Mouse (Mus musculus) kidney, embryonic 15.5 days (tissue): ENCODE data around the gene Smndc1. TPM values are rescaled to one million over a fixed set of nuclear protein-coding genes. Genes with fewer than 3 reads are reported as not detected.
"Not testable (repeated sequence)": the region's sequence is repeated elsewhere in the genome, so short reads cannot be mapped to it uniquely, and the experiment has no call there.

Experiments used
- ATAC-seq: fragments of 200-750 bp; cut with Nextera tagmentation; replicated peaks from 2 replicates; pipeline ENCODE4 v1.8.0; 2017; ENCODE audit warnings: moderate TSS enrichment; ENCODE audit not compliant: low FRiP score
- H3K27ac ChIP-seq: fragments of 300-500 bp; sonication (generic); 2 replicates; pipeline ENCODE4 v1.5.1; 2015; ENCODE audit warnings: mild to moderate bottlenecking, inconsistent platforms
- H3K27me3 ChIP-seq: fragments of 300-500 bp; sonication (generic); 2 replicates; pipeline ENCODE4 v1.6.1; 2015; ENCODE audit warnings: inconsistent platforms
- H3K36me3 ChIP-seq: fragments of 300-500 bp; sonication (generic); 2 replicates; pipeline ENCODE4 v1.6.1; 2015; ENCODE audit warnings: inconsistent platforms
- H3K4me1 ChIP-seq: fragments of 300-500 bp; sonication (generic); 2 replicates; pipeline ENCODE4 v1.6.1; 2015; ENCODE audit warnings: inconsistent platforms
- H3K4me2 ChIP-seq: fragments of 300-500 bp; sonication (generic); 2 replicates; pipeline ENCODE4 v1.6.1; 2015; ENCODE audit warnings: moderate library complexity, mild to moderate bottlenecking, inconsistent platforms
- H3K4me3 ChIP-seq: fragments of 300-500 bp; sonication (generic); replicated peaks from 2 replicates; pipeline ENCODE4 v1.5.1; 2015; ENCODE audit warnings: mild to moderate bottlenecking, inconsistent platforms
- H3K9ac ChIP-seq: fragments of 300-500 bp; sonication (generic); 2 replicates; pipeline ENCODE4 v1.6.1; 2015; ENCODE audit warnings: mild to moderate bottlenecking, inconsistent platforms
- H3K9me3 ChIP-seq: fragments of 300-500 bp; sonication (generic); replicated peaks from 2 replicates; pipeline ENCODE4 v1.6.1; 2016; ENCODE audit warnings: inconsistent platforms
- WGBS: fragments of 180-500 bp; shearing (Covaris S2); methylation state at CpG from one replicate; pipeline ENCODE4 v1.1.7; 2015; ENCODE audit warnings: mixed read lengths; 5-methylcytosine and 5-hydroxymethylcytosine counted together
- polyA plus RNA-seq: library from polyadenylated mRNA; unstranded; fragments of >200 nt; fragmentation: Nextera tagmentation; extraction: Ambion mirVana; gene quantifications from 2 replicates; pipeline ENCODE4 v1.2.1, GENCODE M21; 2015

Gene Smndc1
- polyA plus RNA-seq, 1 experiment from 2014 or later, result 40.6 TPM

DNA sequence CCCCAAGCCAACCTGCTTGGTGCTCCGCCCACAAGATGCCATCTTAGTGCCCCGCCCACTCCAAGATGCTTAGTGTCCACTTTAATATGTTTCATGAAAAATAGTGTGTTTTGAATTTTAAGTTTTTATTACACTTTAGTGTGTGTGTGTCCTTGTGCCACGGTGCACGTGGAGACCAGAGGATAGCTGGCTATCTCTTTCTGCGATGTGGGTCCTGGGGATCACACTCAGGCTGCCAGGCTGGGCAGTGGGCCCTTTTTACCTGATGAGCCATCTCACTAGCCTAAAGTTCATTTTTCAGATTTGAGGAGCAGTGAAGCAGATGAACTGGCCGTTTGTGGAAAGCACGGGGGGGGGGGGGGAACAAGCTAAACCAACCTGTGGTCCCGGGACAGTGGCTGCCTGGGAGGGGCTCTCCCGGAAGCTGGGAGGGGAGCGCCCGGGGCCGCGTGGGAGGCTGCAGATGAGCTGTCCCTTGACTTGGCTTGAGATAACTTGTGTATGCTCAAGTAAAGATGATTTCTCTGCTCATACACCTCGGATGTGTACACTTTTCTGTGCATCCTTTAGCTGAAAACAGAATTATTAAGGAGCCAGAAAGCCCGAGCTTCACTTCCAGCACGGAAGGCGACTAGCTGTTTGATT lies 19.4 kb upstream of the Smndc1 start:
- H3K27me3 ChIP-seq, result no peaks in the 10 kb centered on the region
- no peaks in the 10 kb centered on the region for H3K9me3 ChIP-seq
- no peaks in the 10 kb centered on the region for H3K36me3 ChIP-seq
- peak overlapping the region; percentile 19; the same call in 1 of the 2 replicates for H3K4me2 ChIP-seq
- H3K9ac ChIP-seq, result no peak overlapping the region
- H3K27ac ChIP-seq, result peak overlapping the region; percentile 37; the same call in 1 of the 2 replicates
- no peak for ATAC-seq
- H3K4me3 ChIP-seq, result no peak overlapping the region
- H3K4me1 ChIP-seq, result peaks cover 49% of the 10 kb centered on the region
- 41% methylated on average over 17 of the region's 17 CpGs for WGBS

- H3K4me3 ChIP-seq, result no peak overlapping the region
- WGBS, result 77% methylated on average over 8 of the region's 8 CpGs
- H3K36me3 ChIP-seq, result no peaks in the 10 kb centered on the region
- no peak for ATAC-seq
- no peak overlapping the region for H3K9ac ChIP-seq
- H3K27me3 ChIP-seq, result no peaks in the 10 kb centered on the region
- H3K27ac ChIP-seq, result no peak overlapping the region
- no peak overlapping the region for H3K4me2 ChIP-seq
- H3K9me3 ChIP-seq, result no peaks in the 10 kb centered on the region
- peaks cover 41% of the 10 kb centered on the region for H3K4me1 ChIP-seq
These were observed 18.0 kb upstream of the Smndc1 start for GRCm38 (mm10) chr19:53408398-53408797.

- H3K27ac ChIP-seq, result no peak overlapping the region
- no peaks in the 10 kb centered on the region for H3K9me3 ChIP-seq
- no peak overlapping the region for H3K4me2 ChIP-seq
- no peak overlapping the region for H3K9ac ChIP-seq
- no peak overlapping the region for H3K4me3 ChIP-seq
- WGBS, result 83% methylated on average over 2 of the region's 2 CpGs
- H3K36me3 ChIP-seq, result no peaks in the 10 kb centered on the region
- H3K4me1 ChIP-seq, result peaks cover 34% of the 10 kb centered on the region
- H3K27me3 ChIP-seq, result no peaks in the 10 kb centered on the region
- ATAC-seq, result no peak
These were observed 17.0 kb upstream of the Smndc1 start for GRCm38 (mm10) chr19:53407350-53407749.

GRCm38 (mm10) chr19:53405810-53406209 lies 15.4 kb upstream of the Smndc1 start:
- Histone ChIP-seq H3K36me3 (no peaks in the 10 kb centered on the region), H3K9ac (no peak overlapping the region), H3K4me1 (peaks cover 19% of the 10 kb centered on the region), H3K27me3 (no peaks in the 10 kb centered on the region), H3K9me3 (no peaks in the 10 kb centered on the region), H3K4me2 (no peak overlapping the region), H3K27ac (no peak overlapping the region), H3K4me3 (no peak overlapping the region)
- no peak for ATAC-seq
- WGBS, result 48% methylated on average over 2 of the region's 2 CpGs

- Histone ChIP-seq H3K4me3 (no peak overlapping the region), H3K27ac (no peak overlapping the region), H3K9ac (no peak overlapping the region), H3K4me1 (peaks cover 10% of the 10 kb centered on the region), H3K27me3 (no peaks in the 10 kb centered on the region), H3K4me2 (no peak overlapping the region), H3K9me3 (no peaks in the 10 kb centered on the region), H3K36me3 (no peaks in the 10 kb centered on the region)
- no peak for ATAC-seq
- WGBS, result 84% methylated on average over 18 of the region's 18 CpGs
These were observed 14.5 kb upstream of the Smndc1 start for GRCm38 (mm10) chr19:53404837-53405356.

DNA sequence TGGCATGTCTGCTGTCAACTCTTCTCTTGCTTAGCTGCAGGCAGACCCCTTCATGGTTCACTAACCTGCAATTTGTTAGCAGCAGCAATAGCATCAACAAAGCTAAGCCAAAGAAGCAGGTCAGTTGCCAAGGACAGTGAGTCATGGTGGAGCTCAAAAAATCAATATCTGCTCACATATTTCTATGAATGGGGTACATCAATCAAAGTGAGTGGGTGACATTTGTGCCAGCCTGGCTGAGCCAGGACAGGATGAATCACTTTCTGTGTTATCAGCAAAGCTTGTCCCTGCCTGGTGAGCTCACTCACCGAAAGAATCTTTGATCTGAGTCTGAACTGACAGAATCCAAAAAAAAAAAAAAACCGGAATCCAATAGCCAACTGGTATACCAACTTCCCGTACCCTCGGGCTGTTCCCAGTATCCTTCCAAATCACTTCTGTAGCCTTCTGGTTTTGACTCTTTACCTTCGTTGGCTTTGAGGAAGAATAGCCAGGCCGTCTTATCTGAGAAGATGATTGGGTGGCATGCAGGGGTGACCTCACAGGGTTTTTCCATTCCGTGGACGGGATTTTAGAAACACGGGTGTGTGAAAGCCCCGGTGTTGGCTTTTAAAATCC lies 13.9 kb upstream of the Smndc1 start:
- WGBS, result 94% methylated on average over 10 of the region's 10 CpGs
- no peak for ATAC-seq

GRCm38 (mm10) chr19:53402741-53403432 lies 12.5 kb upstream of the Smndc1 start:
- Histone ChIP-seq H3K4me2 (no peak overlapping the region), H3K27me3 (no peaks in the 10 kb centered on the region), H3K4me1 (peaks cover 4% of the 10 kb centered on the region; the same call in 1 of the 2 replicates), H3K9me3 (no peaks in the 10 kb centered on the region), H3K36me3 (no peaks in the 10 kb centered on the region), H3K27ac (no peak overlapping the region), H3K9ac (no peak overlapping the region), H3K4me3 (no peak overlapping the region)
- ATAC-seq, result no peak
- WGBS, result 48% methylated on average over 12 of the region's 12 CpGs

More for the DNA sequence above, 13.9 kb upstream of the Smndc1 start:
- Histone ChIP-seq H3K9me3 (no peaks in the 10 kb centered on the region), H3K4me1 (peaks cover 4% of the 10 kb centered on the region), H3K27me3 (no peaks in the 10 kb centered on the region), H3K36me3 (no peaks in the 10 kb centered on the region), H3K27ac (no peak overlapping the region), H3K4me3 (no peak overlapping the region), H3K9ac (no peak overlapping the region), H3K4me2 (no peak overlapping the region)

- no peak overlapping the region for H3K4me2 ChIP-seq
- H3K9ac ChIP-seq, result no peak overlapping the region
- no peak for ATAC-seq
- H3K27ac ChIP-seq, result no peak overlapping the region
- peaks cover 4% of the 10 kb centered on the region; the same call in 1 of the 2 replicates for H3K4me1 ChIP-seq
- H3K9me3 ChIP-seq, result no peaks in the 10 kb centered on the region
- 79% methylated on average over 16 of the region's 16 CpGs for WGBS
- no peak overlapping the region for H3K4me3 ChIP-seq
- no peaks in the 10 kb centered on the region for H3K27me3 ChIP-seq
- no peaks in the 10 kb centered on the region for H3K36me3 ChIP-seq
These were observed 10.1 kb upstream of the Smndc1 start for GRCm38 (mm10) chr19:53400332-53401110.

GRCm38 (mm10) chr19:53399213-53399612 lies 8.8 kb upstream of the Smndc1 start:
- H3K9ac ChIP-seq, result no peak overlapping the region
- 89% methylated on average over 4 of the region's 4 CpGs for WGBS
- H3K9me3 ChIP-seq, result no peaks in the 10 kb centered on the region

DNA sequence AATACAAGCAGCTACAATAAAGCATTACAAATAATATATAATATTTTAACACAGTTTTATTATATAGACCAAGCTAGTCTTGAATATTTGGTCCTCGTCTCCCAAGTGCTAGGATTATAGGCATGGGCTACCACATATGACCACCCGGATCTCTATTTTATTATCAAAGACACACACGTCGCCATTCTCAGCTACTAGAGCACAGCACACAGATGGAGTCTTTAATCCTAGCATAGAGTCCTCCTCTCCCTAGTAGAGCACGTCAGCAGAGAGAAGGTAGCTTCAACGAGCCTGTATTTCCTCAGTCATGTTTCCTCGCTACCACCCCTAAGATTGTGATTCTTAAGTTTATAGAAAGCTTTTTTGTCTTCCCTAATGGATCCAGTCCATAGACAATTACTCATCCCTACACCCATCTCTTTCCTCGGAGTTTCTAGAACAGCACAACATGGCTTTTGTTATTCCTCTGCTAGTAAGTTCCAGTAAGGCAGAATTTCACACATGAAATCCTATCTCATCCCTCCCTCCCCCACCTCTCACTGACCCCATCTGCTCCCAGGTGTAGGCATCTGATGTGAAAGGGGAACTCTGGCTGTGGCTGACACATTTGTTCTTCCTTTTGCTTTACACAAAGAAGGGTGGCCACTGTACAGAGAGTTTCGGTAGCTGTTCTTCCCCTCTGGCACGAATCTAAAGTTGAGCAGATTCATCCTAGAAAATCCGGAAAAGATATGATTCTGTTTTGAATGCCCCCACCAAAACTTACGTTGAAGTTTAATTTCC lies 7.3 kb upstream of the Smndc1 start:
- no peak for ATAC-seq
- Histone ChIP-seq H3K36me3 (no peaks in the 10 kb centered on the region), H3K4me2 (no peak overlapping the region), H3K9me3 (no peaks in the 10 kb centered on the region), H3K4me3 (no peak overlapping the region), H3K4me1 (peaks cover 7% of the 10 kb centered on the region), H3K9ac (no peak overlapping the region), H3K27me3 (no peaks in the 10 kb centered on the region), H3K27ac (no peak overlapping the region)
- 68% methylated on average over 12 of the region's 12 CpGs for WGBS

More at GRCm38 (mm10) chr19:53399213-53399612, 8.8 kb upstream of the Smndc1 start:
- no peak overlapping the region for H3K4me3 ChIP-seq
- H3K27ac ChIP-seq, result no peak overlapping the region
- no peak overlapping the region for H3K4me2 ChIP-seq
- no peak for ATAC-seq
- no peaks in the 10 kb centered on the region for H3K27me3 ChIP-seq
- H3K4me1 ChIP-seq, result peaks cover 7% of the 10 kb centered on the region
- H3K36me3 ChIP-seq, result no peaks in the 10 kb centered on the region

- not testable (repeated sequence) for H3K36me3 ChIP-seq, H3K4me3 ChIP-seq, H3K9me3 ChIP-seq, H3K27ac ChIP-seq, H3K27me3 ChIP-seq, H3K4me2 ChIP-seq, ATAC-seq, H3K9ac ChIP-seq
- H3K4me1 ChIP-seq, result peaks cover 17% of the 10 kb centered on the region
- 38% methylated on average over 5 of the region's 5 CpGs for WGBS
These were observed 5.4 kb upstream of the Smndc1 start for GRCm38 (mm10) chr19:53395805-53396204.
